Mouse (Mus musculus): ENCODE data around the gene Coq9. TPM values are rescaled to one million over a fixed set of nuclear protein-coding genes. Genes with fewer than 3 reads are reported as not detected.

Gene Coq9
- polyA plus RNA-seq, 1 experiment from 2014 or later, result 79.4 TPM

- WGBS, result 82% methylated on average over 6 of the region's 6 CpGs
- TF ChIP-seq CTCF (IDR thresholded peaks at IDR 0.05; ENCODE audit: low read depth), result no peak
- H3K4me2 ChIP-seq (replicated peaks; ENCODE audit: low read depth), result no peak overlapping the region
- no peaks in the 10 kb centered on the region for H3K9me3 ChIP-seq (ENCODE audit: control insufficient read depth)
- H3K4me1 ChIP-seq (replicated peaks; ENCODE audit: control insufficient read depth, insufficient read depth, low read length), result no peaks in the 10 kb centered on the region
- H3K9ac ChIP-seq (ENCODE audit: low read depth, low read length), result no peak overlapping the region
- no peak for ATAC-seq
- H3K27ac ChIP-seq (ENCODE audit: low read depth, low read length), result no peak overlapping the region
- H3K36me3 ChIP-seq (ENCODE audit: control insufficient read depth, insufficient read depth), result no peaks in the 10 kb centered on the region
- no peaks in the 10 kb centered on the region for H3K27me3 ChIP-seq (replicated peaks; ENCODE audit: control insufficient read depth, insufficient read depth, low read length)
- no peak overlapping the region for H3K4me3 ChIP-seq (ENCODE audit: low read depth, low read length)
Measured at GRCm38 (mm10) chr8:94808372-94808771, 29.7 kb upstream of the Coq9 start.

DNA sequence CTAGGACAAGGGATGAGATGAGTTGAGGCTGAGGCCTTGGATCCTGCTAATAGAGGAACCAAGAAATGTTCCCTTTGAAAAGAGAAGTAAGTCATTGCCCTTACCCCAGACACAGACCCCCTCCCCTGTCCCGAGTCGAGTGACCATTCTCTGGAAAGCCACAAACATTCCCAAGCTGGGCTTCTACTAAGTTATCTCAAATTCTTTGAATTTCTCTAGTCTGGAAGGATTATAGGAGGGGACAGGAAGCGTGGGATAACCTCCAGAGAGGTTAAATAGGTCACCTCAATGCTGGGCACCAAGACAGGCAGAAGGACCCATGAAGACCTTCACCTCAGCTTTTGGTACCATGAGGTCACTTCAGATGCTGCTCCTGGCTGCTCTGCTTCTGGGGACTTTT lies 28.0 kb upstream of the Coq9 start, which contains the start of gene Ccl17:
Gene Ccl17, plus strand, starts transcription at position 301 of the 400 bp plus-strand sequence.
- no peaks in the 10 kb centered on the region for H3K9me3 ChIP-seq (ENCODE audit: control insufficient read depth)
- H3K4me1 ChIP-seq (replicated peaks; ENCODE audit: control insufficient read depth, insufficient read depth, low read length), result no peaks in the 10 kb centered on the region
- H3K4me2 ChIP-seq (replicated peaks; ENCODE audit: low read depth), result no peak within 1 kb of the TSS
- no peak within 1 kb of the TSS for H3K9ac ChIP-seq (ENCODE audit: low read depth, low read length)
- no peak within 1 kb of the TSS for H3K4me3 ChIP-seq (ENCODE audit: low read depth, low read length)
- H3K27me3 ChIP-seq (replicated peaks; ENCODE audit: control insufficient read depth, insufficient read depth, low read length), result no peaks in the 10 kb centered on the region
- no peak within 1 kb of the TSS for H3K27ac ChIP-seq (ENCODE audit: low read depth, low read length)
- no peaks in the 10 kb centered on the region for H3K36me3 ChIP-seq (ENCODE audit: control insufficient read depth, insufficient read depth)
- WGBS, result 37% methylated on average over 3 of the region's 3 CpGs
- ATAC-seq, result no peak
- no peak for TF ChIP-seq CTCF (IDR thresholded peaks at IDR 0.05; ENCODE audit: low read depth)

DNA sequence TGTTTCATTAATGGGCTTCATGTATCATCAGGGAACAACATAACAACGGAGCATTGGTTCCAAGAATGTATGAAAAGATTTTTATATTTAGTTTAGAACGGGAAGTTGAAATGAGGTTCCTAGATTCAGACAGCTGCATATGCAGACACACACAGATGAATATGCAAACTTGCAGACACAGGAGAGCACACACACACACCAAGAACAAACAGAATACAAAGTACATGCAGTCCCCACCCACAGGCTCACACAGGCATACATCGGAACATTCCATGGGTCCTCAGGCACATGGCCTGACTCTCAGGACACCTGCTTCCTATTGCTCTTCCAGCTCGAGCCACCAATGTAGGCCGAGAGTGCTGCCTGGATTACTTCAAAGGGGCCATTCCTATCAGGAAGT lies 27.3 kb upstream of the Coq9 start:
- no peaks in the 10 kb centered on the region for H3K9me3 ChIP-seq (ENCODE audit: control insufficient read depth)
- H3K4me2 ChIP-seq (replicated peaks; ENCODE audit: low read depth), result no peak overlapping the region
- no peak for TF ChIP-seq CTCF (IDR thresholded peaks at IDR 0.05; ENCODE audit: low read depth)
- no peaks in the 10 kb centered on the region for H3K4me1 ChIP-seq (replicated peaks; ENCODE audit: control insufficient read depth, insufficient read depth, low read length)
- ATAC-seq, result no peak
- 64% methylated on average over 5 of the region's 5 CpGs for WGBS
- no peak overlapping the region for H3K27ac ChIP-seq (ENCODE audit: low read depth, low read length)
- H3K27me3 ChIP-seq (replicated peaks; ENCODE audit: control insufficient read depth, insufficient read depth, low read length), result no peaks in the 10 kb centered on the region
- H3K4me3 ChIP-seq (ENCODE audit: low read depth, low read length), result no peak overlapping the region
- no peaks in the 10 kb centered on the region for H3K36me3 ChIP-seq (ENCODE audit: control insufficient read depth, insufficient read depth)
- H3K9ac ChIP-seq (ENCODE audit: low read depth, low read length), result no peak overlapping the region

DNA sequence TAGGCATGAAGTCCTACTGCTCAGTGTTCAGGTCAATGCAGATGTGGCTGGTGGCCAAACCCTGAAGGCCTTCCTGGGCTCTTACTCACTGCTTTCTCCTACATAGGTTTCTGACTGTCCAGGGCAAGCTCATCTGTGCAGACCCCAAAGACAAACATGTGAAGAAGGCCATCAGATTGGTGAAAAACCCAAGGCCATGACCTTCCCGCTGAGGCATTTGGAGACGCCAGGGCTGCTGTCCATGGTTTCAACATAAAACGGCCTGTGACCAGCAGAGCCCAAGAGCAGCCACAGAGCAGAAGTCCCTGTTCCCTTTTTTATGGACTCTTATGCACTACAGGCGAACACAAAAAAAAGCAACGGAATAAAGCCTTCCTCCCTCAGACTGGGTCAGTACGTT lies 26.5 kb upstream of the Coq9 start:
- H3K4me1 ChIP-seq (replicated peaks; ENCODE audit: control insufficient read depth, insufficient read depth, low read length), result no peaks in the 10 kb centered on the region
- WGBS, result 73% methylated on average over 6 of the region's 6 CpGs
- no peak for ATAC-seq
- no peaks in the 10 kb centered on the region for H3K9me3 ChIP-seq (ENCODE audit: control insufficient read depth)
- H3K27ac ChIP-seq (ENCODE audit: low read depth, low read length), result no peak overlapping the region
- H3K27me3 ChIP-seq (replicated peaks; ENCODE audit: control insufficient read depth, insufficient read depth, low read length), result no peaks in the 10 kb centered on the region
- no peak overlapping the region for H3K4me2 ChIP-seq (replicated peaks; ENCODE audit: low read depth)
- no peak overlapping the region for H3K4me3 ChIP-seq (ENCODE audit: low read depth, low read length)
- H3K9ac ChIP-seq (ENCODE audit: low read depth, low read length), result no peak overlapping the region
- TF ChIP-seq CTCF (IDR thresholded peaks at IDR 0.05; ENCODE audit: low read depth), result no peak
- no peaks in the 10 kb centered on the region for H3K36me3 ChIP-seq (ENCODE audit: control insufficient read depth, insufficient read depth)

- Histone ChIP-seq H3K27me3 (replicated peaks; ENCODE audit: control insufficient read depth, insufficient read depth, low read length) (no peaks in the 10 kb centered on the region), H3K4me3 (ENCODE audit: low read depth, low read length) (no peak overlapping the region), H3K4me2 (replicated peaks; ENCODE audit: low read depth) (no peak overlapping the region), H3K36me3 (ENCODE audit: control insufficient read depth, insufficient read depth) (no peaks in the 10 kb centered on the region), H3K4me1 (replicated peaks; ENCODE audit: control insufficient read depth, insufficient read depth, low read length) (no peaks in the 10 kb centered on the region), H3K9ac (ENCODE audit: low read depth, low read length) (no peak overlapping the region), H3K27ac (ENCODE audit: low read depth, low read length) (no peak overlapping the region), H3K9me3 (ENCODE audit: control insufficient read depth) (no peaks in the 10 kb centered on the region)
- 32% methylated on average over 6 of the region's 6 CpGs for WGBS
- peak; percentile 77 for TF ChIP-seq CTCF (IDR thresholded peaks at IDR 0.05; ENCODE audit: low read depth)
- peak; percentile 28; the same call in 1 of the 2 replicates for ATAC-seq
Measured at GRCm38 (mm10) chr8:94812645-94813098, 25.4 kb upstream of the Coq9 start.

GRCm38 (mm10) chr8:94814556-94814955 lies 23.6 kb upstream of the Coq9 start:
- ATAC-seq, result no peak
- Histone ChIP-seq H3K4me1 (replicated peaks; ENCODE audit: control insufficient read depth, insufficient read depth, low read length) (no peaks in the 10 kb centered on the region), H3K36me3 (ENCODE audit: control insufficient read depth, insufficient read depth) (no peaks in the 10 kb centered on the region), H3K9ac (ENCODE audit: low read depth, low read length) (no peak overlapping the region), H3K9me3 (ENCODE audit: control insufficient read depth) (no peaks in the 10 kb centered on the region), H3K27ac (ENCODE audit: low read depth, low read length) (no peak overlapping the region), H3K4me3 (ENCODE audit: low read depth, low read length) (no peak overlapping the region), H3K4me2 (replicated peaks; ENCODE audit: low read depth) (no peak overlapping the region), H3K27me3 (replicated peaks; ENCODE audit: control insufficient read depth, insufficient read depth, low read length) (no peaks in the 10 kb centered on the region)
- TF ChIP-seq CTCF (IDR thresholded peaks at IDR 0.05; ENCODE audit: low read depth), result peak; percentile 73
- 0% methylated on average over 1 of the region's 1 CpGs for WGBS

GRCm38 (mm10) chr8:94817933-94818332 lies 20.2 kb upstream of the Coq9 start:
- Histone ChIP-seq H3K4me3 (ENCODE audit: low read depth, low read length) (no peak overlapping the region), H3K4me2 (replicated peaks; ENCODE audit: low read depth) (no peak overlapping the region), H3K27ac (ENCODE audit: low read depth, low read length) (no peak overlapping the region), H3K9ac (ENCODE audit: low read depth, low read length) (no peak overlapping the region), H3K27me3 (replicated peaks; ENCODE audit: control insufficient read depth, insufficient read depth, low read length) (no peaks in the 10 kb centered on the region), H3K4me1 (replicated peaks; ENCODE audit: control insufficient read depth, insufficient read depth, low read length) (no peaks in the 10 kb centered on the region), H3K36me3 (ENCODE audit: control insufficient read depth, insufficient read depth) (peaks cover 29% of the 10 kb centered on the region), H3K9me3 (ENCODE audit: control insufficient read depth) (no peaks in the 10 kb centered on the region)
- ATAC-seq, result no peak
- TF ChIP-seq CTCF (IDR thresholded peaks at IDR 0.05; ENCODE audit: low read depth), result no peak
- 89% methylated on average over 11 of the region's 11 CpGs for WGBS
